Mouse (Mus musculus) gastrocnemius, adult 2 months (tissue): ENCODE results near the gene Cdk2ap2. TPM values are rescaled to one million over a fixed set of nuclear protein-coding genes. Genes with fewer than 3 reads are reported as not detected.
A peak's percentile ranks its signal among the peaks of the same experiment; 100 is the strongest.
"Not testable (repeated sequence)": the region's sequence is repeated elsewhere in the genome, so short reads cannot be mapped to it uniquely, and the experiment has no call there.

Experiments
- DNase-seq: peaks from one replicate; pipeline ENCODE4 v3.0.0; 2022
- H3K27ac ChIP-seq: fragments of 200-600 bp; 2 replicates; pipeline ENCODE4 v1.8.1; 2022; ENCODE audit warnings: mild to moderate bottlenecking
- H3K4me3 ChIP-seq: fragments of 200-600 bp; 2 replicates; pipeline ENCODE4 v1.8.1; 2022; ENCODE audit warnings: mild to moderate bottlenecking, moderate library complexity
- CTCF ChIP-seq: fragments of 200-600 bp; IDR thresholded peaks from 2 replicates; pipeline ENCODE4 v1.8.1; 2022; ENCODE audit warnings: antibody characterized with exemption, mild to moderate bottlenecking, moderate library complexity
- intact Hi-C: fragments of 180-260 bp; cut with DNase I; formaldehyde crosslinking; loops from one replicate; pipeline ENCODE4 v1.15.1; 2025
- total RNA-seq, 2 experiments: library from RNA; stranded (reverse); gene quantifications; 2 replicates each; pipeline ENCODE4 v1.2.3; 2021

Cdk2ap2 gene
- total RNA-seq, 2 experiments from 2014 or later = 17.9 to 22.4 TPM

- DNase-seq = no peak
- intact Hi-C loops = no loop called here
- Histone ChIP-seq H3K27ac (no peak overlapping the region), H3K4me3 (no peak overlapping the region)
- TF ChIP-seq CTCF = no peak
Measured at GRCm38 (mm10) chr19:4115144-4115543, 18.2 kb downstream of the Cdk2ap2 start.

GRCm38 (mm10) chr19:4115816-4116215 is 18.8 kb downstream of the Cdk2ap2 start:
- no peak for TF ChIP-seq CTCF
- H3K4me3 ChIP-seq = no peak overlapping the region
- no peak overlapping the region for H3K27ac ChIP-seq
- no peak for DNase-seq
- intact Hi-C loops = no loop called here

- DNase-seq = no peak
- no peak for TF ChIP-seq CTCF
- Histone ChIP-seq H3K4me3 (no peak overlapping the region), H3K27ac (no peak overlapping the region)
- intact Hi-C loops = no loop called here
Measured at GRCm38 (mm10) chr19:4117006-4117405, 20.0 kb downstream of the Cdk2ap2 start.

GRCm38 (mm10) chr19:4118350-4118749 is 21.4 kb downstream of the Cdk2ap2 start:
- TF ChIP-seq CTCF = no peak
- no peak overlapping the region for H3K27ac ChIP-seq
- H3K4me3 ChIP-seq = no peak overlapping the region
- intact Hi-C loops = no loop called here
- DNase-seq = no peak

GRCm38 (mm10) chr19:4119716-4120487 is 22.9 kb downstream of the Cdk2ap2 start:
- H3K4me3 ChIP-seq = peak overlapping the region; percentile 84; the same call in 1 of the 2 replicates
- no peak for TF ChIP-seq CTCF
- intact Hi-C loops = loop anchor here (2.0 kb wide), 1 partner anchor 21 kb away; the partner anchor contains the start of gene Pitpnm1
- no peak for DNase-seq
- H3K27ac ChIP-seq = no peak overlapping the region

GRCm38 (mm10) chr19:4120496-4120895 is 23.5 kb downstream of the Cdk2ap2 start:
- TF ChIP-seq CTCF = no peak
- intact Hi-C loops = loop anchor here (2.0 kb wide), 1 partner anchor 22 kb away; the partner anchor contains the start of gene Pitpnm1
- Histone ChIP-seq H3K27ac (peak overlapping the region; percentile 94; the same call in 1 of the 2 replicates), H3K4me3 (peak overlapping the region; percentile 84)
- no peak for DNase-seq

- Histone ChIP-seq H3K4me3 (peak overlapping the region; percentile 84), H3K27ac (peak overlapping the region; percentile 94)
- intact Hi-C loops = loop anchor here (2.0 kb wide), 1 partner anchor 22 kb away; the partner anchor contains the start of gene Pitpnm1
- no peak for TF ChIP-seq CTCF
- DNase-seq = peak; percentile 98
Measured at GRCm38 (mm10) chr19:4121097-4121805, 24.3 kb downstream of the Cdk2ap2 start.

GRCm38 (mm10) chr19:4121896-4122295 is 24.9 kb downstream of the Cdk2ap2 start:
- intact Hi-C loops = loop anchor here (2.0 kb wide), 1 partner anchor 23 kb away; the partner anchor contains the start of gene Pitpnm1
- not testable (repeated sequence) for DNase-seq

GRCm38 (mm10) chr19:4122411-4123370 is 25.7 kb downstream of the Cdk2ap2 start:
- TF ChIP-seq CTCF = no peak
- peak overlapping the region; percentile 94; the same call in 1 of the 2 replicates for H3K27ac ChIP-seq
- no peak overlapping the region for H3K4me3 ChIP-seq
- no peak for DNase-seq
- intact Hi-C loops = no loop called here

More at GRCm38 (mm10) chr19:4121896-4122295, 24.9 kb downstream of the Cdk2ap2 start:
- Histone ChIP-seq H3K27ac (peak overlapping the region; percentile 94), H3K4me3 (peak overlapping the region; percentile 84)

- intact Hi-C loops = no loop called here
- no peak for DNase-seq
- no peak overlapping the region for H3K4me3 ChIP-seq
- no peak overlapping the region for H3K27ac ChIP-seq
- TF ChIP-seq CTCF = no peak
Measured at GRCm38 (mm10) chr19:4124432-4124831, 27.4 kb downstream of the Cdk2ap2 start.

- not testable (repeated sequence) for DNase-seq
- intact Hi-C loops = loop anchor here (5.0 kb wide), 2 partner anchors 37 to 67 kb away; partner anchors contain the start of genes Ppp1ca, Rps6kb2 and Tbc1d10c
- H3K27ac ChIP-seq = peak overlapping the region; percentile 93
- peak overlapping the region; percentile 96 for H3K4me3 ChIP-seq
Measured at GRCm38 (mm10) chr19:4125268-4125667, 28.3 kb downstream of the Cdk2ap2 start.
